Mouse (Mus musculus) lung, postnatal 36 days (tissue): ENCODE data around the gene Comtd1.
A peak's percentile ranks its signal among the peaks of the same experiment; 100 is the strongest.

Experiments used
- DNase-seq: peaks from one replicate; pipeline ENCODE4 v3.0.0; 2022; ENCODE audit warnings: mixed read lengths

The Comtd1 gene

GRCm38 (mm10) chr14:21848166-21849154 is at the start of gene Comtd1:
Comtd1 (minus strand) TSS chr14:21848977.
- DNase-seq = peak; percentile 97

- no peak for DNase-seq
These were observed 43.5 kb upstream of the Comtd1 start for GRCm38 (mm10) chr14:21892341-21892659.

GRCm38 (mm10) chr14:21891581-21892340 is 43.0 kb upstream of the Comtd1 start:
- peak; percentile 42 for DNase-seq

GRCm38 (mm10) chr14:21890430-21890829 is 41.7 kb upstream of the Comtd1 start:
- peak; percentile 67 for DNase-seq

- no peak for DNase-seq
These were observed 18.0 kb upstream of the Comtd1 start for GRCm38 (mm10) chr14:21866816-21867215.

GRCm38 (mm10) chr14:21866291-21866690 is 17.5 kb upstream of the Comtd1 start:
- no peak for DNase-seq

GRCm38 (mm10) chr14:21856886-21857285 is 8.1 kb upstream of the Comtd1 start:
- DNase-seq = no peak

- no peak for DNase-seq
These were observed 7.2 kb upstream of the Comtd1 start for GRCm38 (mm10) chr14:21855961-21856360.

- DNase-seq = no peak
These were observed 5.5 kb upstream of the Comtd1 start for GRCm38 (mm10) chr14:21854271-21854670.

GRCm38 (mm10) chr14:21853456-21854109 is 4.8 kb upstream of the Comtd1 start:
- DNase-seq = peak; percentile 91

- peak; percentile 81 for DNase-seq
These were observed 3.4 kb upstream of the Comtd1 start for GRCm38 (mm10) chr14:21851996-21852791.

GRCm38 (mm10) chr14:21850419-21851127 is 1.8 kb upstream of the Comtd1 start:
- peak; percentile 15 for DNase-seq

GRCm38 (mm10) chr14:21849524-21850418 is 994 bp upstream of the Comtd1 start:
- DNase-seq = no peak

- peak; percentile 50 for DNase-seq
These were observed 1.2 kb downstream of the Comtd1 start for GRCm38 (mm10) chr14:21847381-21848165.

GRCm38 (mm10) chr14:21846827-21847380 is 1.9 kb downstream of the Comtd1 start:
- DNase-seq = no peak

- no peak for DNase-seq
These were observed 5.5 kb downstream of the Comtd1 start for GRCm38 (mm10) chr14:21843263-21843662.

GRCm38 (mm10) chr14:21841819-21842592 is 6.8 kb downstream of the Comtd1 start:
- no peak for DNase-seq

- DNase-seq = no peak
These were observed 10.3 kb downstream of the Comtd1 start for GRCm38 (mm10) chr14:21838336-21839017.
